Mouse (Mus musculus) layer of hippocampus, adult 18-20 months (tissue): ENCODE results near the gene Magi2. TPM values are rescaled to one million over a fixed set of nuclear protein-coding genes. Genes with fewer than 3 reads are reported as not detected.

Experiments used
- DNase-seq, 2 experiments: peaks; one replicate each; pipeline ENCODE4 v3.0.0; 2022; ENCODE audit warnings: low spot score in 2 of 2
- total RNA-seq, 2 experiments: library from RNA; stranded (reverse); gene quantifications; 2 replicates each; pipeline ENCODE4 v1.2.3; 2021

Magi2 gene
- total RNA-seq, 2 experiments from 2014 or later: 114 to 141 TPM

- peak in 1 of 2 experiments; percentile 38 for DNase-seq
These were observed 1103.2 kb downstream of the Magi2 start for GRCm38 (mm10) chr5:20330025-20330424.

- no peak for DNase-seq
These were observed 1105.7 kb downstream of the Magi2 start for GRCm38 (mm10) chr5:20332574-20332973.

- no peak for DNase-seq
These were observed 1107.7 kb downstream of the Magi2 start for GRCm38 (mm10) chr5:20334549-20334948.

GRCm38 (mm10) chr5:20352941-20353340 lies 1126.1 kb downstream of the Magi2 start:
- no peak for DNase-seq

GRCm38 (mm10) chr5:20358437-20358836 lies 1131.6 kb downstream of the Magi2 start:
- peak in 1 of 2 experiments; percentile 46 for DNase-seq

- DNase-seq: no peak
These were observed 1132.2 kb downstream of the Magi2 start for GRCm38 (mm10) chr5:20359021-20359420.

- DNase-seq: no peak
These were observed 1135.3 kb downstream of the Magi2 start for GRCm38 (mm10) chr5:20362154-20362553.

GRCm38 (mm10) chr5:20363216-20363615 lies 1136.4 kb downstream of the Magi2 start:
- peak; percentile 41 to 43 for DNase-seq

GRCm38 (mm10) chr5:20373586-20373985 lies 1146.8 kb downstream of the Magi2 start:
- DNase-seq: no peak

- peak; percentile 44 to 74 for DNase-seq
These were observed 1151.4 kb downstream of the Magi2 start for GRCm38 (mm10) chr5:20378071-20378800.

- DNase-seq: no peak
These were observed 1177.7 kb downstream of the Magi2 start for GRCm38 (mm10) chr5:20404533-20404932.

GRCm38 (mm10) chr5:20406626-20407025 lies 1179.8 kb downstream of the Magi2 start:
- DNase-seq: no peak

- DNase-seq: no peak
These were observed 1188.5 kb downstream of the Magi2 start for GRCm38 (mm10) chr5:20415320-20415719.

GRCm38 (mm10) chr5:20417348-20417747 lies 1190.5 kb downstream of the Magi2 start:
- no peak for DNase-seq

GRCm38 (mm10) chr5:20432148-20432813 lies 1205.4 kb downstream of the Magi2 start:
- DNase-seq: no peak

- peak in 1 of 2 experiments; percentile 56 for DNase-seq
These were observed 1219.8 kb downstream of the Magi2 start for GRCm38 (mm10) chr5:20446471-20447174.

GRCm38 (mm10) chr5:20456106-20456505 lies 1229.3 kb downstream of the Magi2 start:
- DNase-seq: no peak

GRCm38 (mm10) chr5:20457742-20458510 lies 1231.1 kb downstream of the Magi2 start:
- DNase-seq: no peak

GRCm38 (mm10) chr5:20461709-20462108 lies 1234.9 kb downstream of the Magi2 start:
- no peak for DNase-seq

GRCm38 (mm10) chr5:20462376-20462775 lies 1235.5 kb downstream of the Magi2 start:
- peak; percentile 26 to 76 for DNase-seq

- DNase-seq: no peak
These were observed 1242.9 kb downstream of the Magi2 start for GRCm38 (mm10) chr5:20469721-20470120.
